Mouse (Mus musculus) spleen, adult 2 months (tissue): ENCODE measurements at regions not wholly inside any gene's neighbourhood (a gene's known extent, or its start where the extent isn't known, plus 50 kb on each side); places are given as distances from the start of the nearest gene placed in this dataset.

Experiments used
- CTCF ChIP-seq: fragments of 200-500 bp; IDR thresholded peaks from 2 replicates; pipeline ENCODE4 v1.5.1; 2011; ENCODE audit warnings: mild to moderate bottlenecking, inconsistent platforms; ENCODE audit not compliant: insufficient read depth, insufficient read length, insufficient replicate concordance; ENCODE audit errors: extremely low read depth
- POLR2A ChIP-seq: fragments of 200-500 bp; IDR thresholded peaks from 2 replicates; pipeline ENCODE4 v1.6.1; 2011; ENCODE audit warnings: low read depth, low read length, inconsistent platforms

- TF ChIP-seq CTCF (no peak), POLR2A (no peak)
Observed at GRCm38 (mm10) chr16:87789539-87789938, 90.8 kb downstream of the Bach1 start.
